Mouse (Mus musculus): ENCODE data around the gene Tas2r134.

Gene Tas2r134

DNA sequence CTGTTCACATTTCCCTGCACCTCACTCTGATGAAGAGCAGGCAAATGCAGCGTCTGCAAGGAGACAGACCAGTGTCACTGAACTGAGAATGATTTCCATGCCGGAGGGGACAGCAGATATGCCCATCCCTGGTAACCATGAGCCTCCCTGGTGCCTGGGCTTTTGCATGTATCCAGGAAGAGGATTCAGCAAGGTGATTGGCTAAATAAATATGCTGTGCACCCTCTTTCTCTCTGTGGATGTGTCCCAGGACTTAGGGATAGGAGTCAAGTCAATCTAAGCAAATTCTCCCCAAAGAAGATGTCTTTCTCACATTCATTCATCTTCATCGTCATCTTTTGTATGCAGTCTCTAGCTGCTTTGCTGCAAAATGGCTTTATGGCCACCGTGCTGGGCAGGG is at the start of gene Tas2r134:
Gene Tas2r134, plus strand, starts transcription at position 301 of the 400 bp plus-strand sequence.
- no peak for DNase-seq (ENCODE audit: low read depth)

DNA sequence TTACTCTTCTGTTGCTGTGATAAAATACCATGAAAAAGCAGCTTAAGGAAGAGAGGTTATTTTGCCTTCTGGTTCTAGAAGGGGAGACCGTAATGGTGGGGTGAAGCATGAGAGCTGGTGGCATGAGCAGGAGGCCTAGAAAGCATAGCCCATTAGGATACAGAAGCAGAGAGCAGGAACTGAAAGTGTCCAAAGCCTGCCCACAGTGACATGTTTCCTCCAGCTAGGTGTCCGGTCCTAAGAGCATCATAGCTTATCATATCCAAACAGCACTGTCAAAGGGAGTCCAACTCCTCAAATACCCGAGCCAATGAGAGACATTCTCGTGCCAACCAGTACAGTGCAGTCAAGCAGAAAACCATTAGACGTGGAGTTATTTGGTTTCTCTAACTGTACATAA is 47.5 kb upstream of the Tas2r134 start:
- no peak for DNase-seq (ENCODE audit: low read depth)

DNA sequence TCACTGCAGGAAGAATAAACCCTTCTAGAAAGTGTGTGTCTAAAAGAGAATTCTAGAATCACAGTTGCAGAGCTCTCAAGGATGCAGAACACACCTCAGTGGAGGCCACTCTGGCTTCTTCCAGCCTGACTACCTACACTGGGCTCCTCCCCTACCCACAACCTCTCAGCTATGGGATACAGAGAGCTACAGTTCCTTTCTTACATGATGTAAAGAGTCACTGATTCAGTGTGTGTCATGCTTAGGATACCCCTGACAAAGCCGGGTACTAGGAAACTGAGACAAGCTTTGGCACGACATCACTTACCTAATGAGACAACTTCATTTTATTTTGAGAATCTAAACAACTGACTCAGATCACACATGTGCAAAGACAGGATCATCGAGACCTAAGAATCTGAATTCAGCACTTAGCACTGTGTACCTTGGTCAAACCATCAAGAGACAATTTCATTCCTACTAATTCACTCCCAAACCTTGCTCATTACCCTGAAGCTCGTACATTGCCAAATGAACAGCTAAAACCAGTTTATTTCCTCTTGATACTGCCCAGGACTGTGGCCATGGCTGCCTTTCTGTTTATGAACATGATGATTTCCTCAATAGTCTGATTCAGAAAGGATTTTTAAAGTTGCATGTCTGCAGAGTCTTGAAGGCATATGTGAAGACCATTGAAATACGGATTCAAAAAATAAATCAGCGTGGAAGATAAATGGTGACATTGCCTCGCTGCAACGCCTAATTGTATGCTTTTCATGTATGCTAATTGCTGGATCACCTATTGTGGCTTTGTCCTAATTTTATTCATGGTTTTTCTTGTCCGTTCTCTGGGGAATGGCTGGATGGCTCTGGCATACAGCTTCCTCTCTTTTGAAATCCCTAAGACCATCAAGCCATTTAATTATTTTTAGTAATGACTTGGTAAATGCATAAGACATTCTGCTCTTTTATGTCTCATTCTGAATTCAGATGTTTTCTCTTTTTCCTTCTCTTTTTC is 43.0 kb upstream of the Tas2r134 start:
- no peak for DNase-seq (ENCODE audit: low read depth)

DNA sequence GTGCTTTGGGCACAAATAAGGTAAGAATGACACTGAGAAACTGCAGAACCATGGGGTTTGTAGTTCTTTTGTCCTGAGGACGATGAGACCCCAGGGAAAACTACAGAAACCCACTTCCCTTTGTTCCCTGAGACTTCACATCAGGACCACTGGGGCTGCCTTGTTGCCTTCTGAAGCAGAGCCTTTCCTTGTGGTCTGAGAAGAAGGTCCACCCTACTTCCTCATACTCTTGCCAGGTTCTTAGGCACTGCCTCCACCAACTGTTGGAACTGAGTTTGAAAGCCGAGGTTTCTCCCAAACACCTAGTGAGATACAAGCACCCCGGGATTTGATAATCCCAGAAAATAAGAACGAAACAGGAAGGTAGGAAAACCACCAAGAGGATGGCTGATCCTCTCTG is 39.0 kb upstream of the Tas2r134 start:
- no peak for DNase-seq (ENCODE audit: low read depth)

DNA sequence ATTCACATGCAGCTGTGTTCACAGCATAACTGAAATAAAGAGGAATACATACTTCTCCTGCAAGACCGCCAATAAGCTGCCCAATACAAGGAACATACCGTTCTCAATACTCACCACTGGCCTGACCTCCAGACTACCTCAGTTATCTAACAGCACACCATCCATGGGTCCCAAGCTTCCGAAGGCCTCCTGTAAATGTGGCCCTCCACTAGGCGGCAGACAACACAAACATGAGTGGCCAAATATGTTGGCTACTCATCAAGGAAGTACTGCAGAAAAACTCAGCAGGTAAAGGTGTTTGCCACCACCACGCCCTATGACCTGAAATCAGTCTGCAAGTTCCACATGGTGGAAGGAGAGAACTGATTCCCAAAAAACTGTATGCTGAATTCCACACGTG is 38.4 kb upstream of the Tas2r134 start:
- DNase-seq (ENCODE audit: low read depth), result no peak

DNA sequence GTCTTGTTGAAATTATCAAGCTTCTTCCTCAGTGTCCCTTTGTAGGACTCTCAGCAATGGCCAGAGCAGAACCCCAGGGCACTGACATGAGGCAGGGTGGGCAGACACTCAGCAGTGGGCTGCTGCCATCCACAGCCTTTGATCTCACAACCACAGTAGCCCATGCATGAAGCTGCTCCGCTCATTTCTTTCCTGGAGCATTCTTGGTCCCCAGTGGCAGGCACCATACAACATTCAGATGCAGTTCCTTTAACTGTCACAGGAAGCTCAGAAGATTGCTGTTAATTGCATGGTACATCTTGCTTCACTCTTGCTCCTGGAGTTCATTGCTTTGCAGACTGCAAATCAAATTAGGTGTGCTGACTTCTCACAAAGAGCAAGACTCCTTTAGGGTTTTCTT is 37.7 kb upstream of the Tas2r134 start:
- no peak for DNase-seq (ENCODE audit: low read depth)

DNA sequence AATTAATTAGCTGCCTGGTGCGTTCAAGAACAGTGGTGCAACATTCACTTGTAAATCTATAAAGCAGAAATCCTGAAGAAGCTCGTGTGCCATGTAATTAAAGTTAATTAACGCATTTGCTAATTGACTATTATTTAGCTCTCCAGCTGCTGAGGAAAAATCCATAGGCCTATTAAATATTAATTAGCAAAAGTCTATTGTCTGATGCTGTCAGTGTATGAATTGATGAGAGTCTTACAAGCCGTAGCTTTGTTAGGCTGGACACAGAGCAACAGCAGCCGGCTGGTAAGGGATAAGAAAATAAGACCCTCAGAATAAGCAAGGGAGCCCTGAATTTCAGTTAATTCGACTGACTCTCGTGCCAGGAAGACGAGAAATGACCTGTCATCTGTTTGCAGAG is 37.0 kb upstream of the Tas2r134 start:
- DNase-seq (ENCODE audit: low read depth), result no peak

DNA sequence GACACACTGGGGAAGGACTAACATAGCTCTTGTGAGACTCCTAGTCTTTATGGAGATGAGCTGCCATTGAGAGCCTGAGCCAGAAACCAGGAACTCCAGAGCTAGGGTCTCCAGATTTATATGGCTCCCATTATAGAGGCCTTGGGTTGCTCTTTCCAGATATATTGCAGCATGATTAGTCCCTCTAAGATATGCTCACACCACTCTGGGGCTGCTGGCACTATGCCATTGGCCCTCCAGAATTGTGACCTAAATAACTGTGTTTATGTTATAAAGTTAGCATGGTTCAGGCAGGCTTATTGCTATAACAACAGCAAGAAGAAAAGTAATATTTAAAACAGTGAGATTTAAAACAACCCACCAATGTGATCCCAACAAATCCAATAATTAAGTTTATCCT is 35.2 kb upstream of the Tas2r134 start:
- DNase-seq (ENCODE audit: low read depth), result no peak

DNA sequence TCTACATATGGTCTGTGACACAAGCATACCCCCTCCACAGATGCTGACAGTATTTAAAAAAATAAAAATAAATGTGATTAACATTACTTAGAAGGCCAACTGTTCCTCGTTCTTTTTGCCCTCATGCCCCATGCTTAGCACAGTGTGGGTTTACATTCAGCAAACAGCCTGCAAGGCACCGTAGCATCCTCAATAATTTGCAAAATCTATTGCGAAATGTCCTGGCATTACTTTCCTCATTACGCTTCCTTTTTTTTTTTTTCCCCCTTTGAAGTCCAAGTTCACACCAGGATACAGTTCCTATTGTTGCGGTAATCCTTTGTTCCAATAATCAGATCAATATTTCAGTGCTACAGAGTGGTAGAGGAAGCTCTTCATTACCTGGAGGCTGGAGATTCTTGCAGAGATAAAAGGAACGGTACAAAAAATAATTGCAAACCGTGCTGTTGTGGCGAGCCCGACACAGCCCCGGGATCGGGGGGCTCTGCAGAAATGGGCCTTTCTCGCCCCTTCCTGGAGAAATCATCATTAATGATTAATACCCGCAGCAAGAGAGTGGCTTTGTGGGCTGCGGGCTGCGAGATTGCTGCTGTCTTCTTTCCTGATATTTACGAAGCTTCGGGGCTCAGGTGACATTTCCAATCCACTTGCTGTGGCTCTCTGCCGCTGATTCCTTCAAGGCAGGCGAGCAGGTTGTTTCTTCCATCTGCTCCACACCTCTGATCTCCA is 27.7 kb upstream of the Tas2r134 start:
- no peak for DNase-seq (ENCODE audit: low read depth)

DNA sequence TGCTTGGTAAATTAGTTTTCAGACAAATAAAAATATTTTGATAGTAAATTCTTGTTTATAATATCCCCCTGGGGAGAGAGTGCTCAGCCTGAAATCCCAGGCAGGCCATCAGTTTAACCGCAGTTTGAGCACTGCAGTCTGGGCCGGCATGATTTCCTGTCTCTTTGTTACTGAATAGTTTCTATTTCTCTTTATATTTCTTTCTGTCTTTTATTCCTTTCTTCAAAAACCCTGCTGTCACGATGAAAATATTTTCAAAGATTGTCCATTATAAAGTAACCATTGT is 27.2 kb upstream of the Tas2r134 start:
- DNase-seq (ENCODE audit: low read depth), result no peak

DNA sequence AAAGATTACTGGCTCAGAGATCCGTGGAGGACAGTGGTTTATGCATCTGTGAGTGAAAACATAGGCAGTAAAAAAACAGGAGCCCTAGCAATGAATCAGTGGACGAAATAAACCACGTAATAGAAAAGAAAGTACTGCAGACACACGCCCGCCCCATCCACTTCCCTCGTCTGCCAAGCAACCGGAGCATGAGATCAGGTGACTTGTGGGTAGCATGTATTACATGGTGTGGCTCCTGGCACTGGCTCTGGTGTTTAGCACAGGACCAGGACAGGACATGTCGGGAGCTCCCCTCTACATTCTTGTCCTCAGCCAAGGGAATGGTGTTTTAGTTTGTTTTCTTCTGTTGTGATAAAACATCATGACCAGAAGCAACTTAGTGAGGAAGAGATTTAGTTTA is 26.4 kb upstream of the Tas2r134 start:
- no peak for DNase-seq (ENCODE audit: low read depth)

DNA sequence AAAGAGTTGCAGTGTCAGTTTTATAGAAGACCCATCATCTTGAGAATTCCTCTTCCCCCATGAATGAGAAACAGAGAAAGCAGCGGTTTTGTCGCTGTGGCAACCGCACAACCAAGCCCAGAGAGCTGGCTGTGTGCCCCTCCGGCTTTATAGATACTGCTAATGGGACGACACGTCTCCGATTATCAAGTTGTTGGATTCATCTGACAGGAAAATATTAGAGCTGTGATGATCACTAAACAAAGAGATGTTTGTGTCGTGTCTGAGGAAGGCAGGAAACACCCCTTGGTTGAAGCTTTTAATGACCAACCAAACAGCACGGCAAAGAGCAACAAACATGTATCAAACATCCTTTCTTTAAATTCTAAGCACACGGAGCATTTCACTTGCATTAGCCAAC is 17.0 kb upstream of the Tas2r134 start:
- no peak for DNase-seq (ENCODE audit: low read depth)

DNA sequence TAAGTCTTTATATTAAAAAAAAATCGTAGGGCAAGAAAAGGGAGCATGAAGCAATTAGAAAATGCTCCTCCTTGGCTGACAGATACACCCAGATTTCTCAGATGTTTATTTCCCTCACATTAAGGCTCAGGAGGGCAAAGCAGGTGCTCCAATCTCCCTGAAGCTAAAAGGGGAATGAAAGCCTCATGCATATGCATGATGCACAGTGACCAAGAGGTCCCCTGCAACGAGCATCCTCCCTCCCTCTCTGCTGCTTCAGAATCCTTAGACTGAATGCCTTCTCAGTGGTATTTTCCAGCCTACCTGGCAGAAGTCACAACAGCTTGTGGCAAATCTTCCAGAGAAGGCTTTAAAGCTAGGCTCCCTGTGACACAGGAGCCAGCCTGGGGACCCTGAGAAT is 16.4 kb upstream of the Tas2r134 start:
- DNase-seq (ENCODE audit: low read depth), result no peak

DNA sequence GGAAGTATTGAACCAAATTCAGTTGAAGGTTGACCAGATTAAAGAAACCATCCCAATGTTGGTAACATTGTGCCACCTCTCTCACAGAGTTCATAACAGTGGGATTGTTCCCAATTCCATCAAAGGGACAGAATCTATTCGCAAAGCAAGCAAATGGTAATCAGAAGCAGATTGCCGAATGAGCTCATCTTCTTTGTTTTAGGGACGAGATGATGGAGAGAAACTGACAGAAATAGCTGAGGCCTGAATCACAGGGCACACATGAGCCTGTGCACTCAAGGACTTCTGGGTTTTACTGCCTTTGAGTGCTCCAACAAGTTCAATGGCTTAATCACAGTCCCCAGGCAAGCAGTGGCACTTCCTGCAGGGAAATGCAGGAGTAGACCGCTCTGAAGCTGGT is 13.6 kb upstream of the Tas2r134 start:
- DNase-seq (ENCODE audit: low read depth), result no peak

DNA sequence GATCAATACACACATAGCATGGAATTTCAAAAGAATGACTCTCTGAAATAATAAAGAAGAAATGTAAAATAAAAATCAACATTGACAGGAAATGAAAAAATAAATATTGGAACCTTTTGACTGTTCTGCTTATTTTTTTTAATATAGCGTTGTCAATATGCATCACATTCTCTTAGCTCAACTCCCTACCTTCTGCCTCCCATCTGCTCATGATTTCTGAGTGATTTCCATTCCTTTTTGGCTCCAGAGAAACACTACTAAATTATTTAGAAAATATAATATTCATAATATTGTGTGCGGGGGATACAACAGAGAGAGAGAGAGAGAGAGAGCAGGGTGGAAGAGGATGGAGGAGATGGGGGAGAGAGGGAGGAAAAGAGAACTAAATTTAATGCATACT is 5.4 kb upstream of the Tas2r134 start:
- DNase-seq (ENCODE audit: low read depth), result no peak

DNA sequence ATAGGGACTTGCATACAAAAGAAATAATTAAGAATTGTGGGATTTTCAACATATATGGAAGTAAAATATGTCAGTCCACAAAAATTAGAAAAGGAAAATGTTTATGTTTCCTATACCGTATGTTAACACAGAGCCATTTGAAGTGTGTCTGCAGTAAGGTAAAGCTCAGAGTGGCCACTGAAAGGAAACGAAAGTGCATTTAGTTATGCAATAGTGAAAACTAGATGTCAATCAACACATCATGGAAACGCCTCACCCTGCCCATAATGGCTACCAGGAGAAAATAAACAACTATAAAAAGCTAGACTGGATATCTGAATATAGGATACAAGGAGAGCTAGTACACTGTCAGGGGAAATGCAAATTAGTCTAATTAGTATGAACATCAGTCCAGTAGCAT is 1.3 kb upstream of the Tas2r134 start:
- DNase-seq (ENCODE audit: low read depth), result no peak

DNA sequence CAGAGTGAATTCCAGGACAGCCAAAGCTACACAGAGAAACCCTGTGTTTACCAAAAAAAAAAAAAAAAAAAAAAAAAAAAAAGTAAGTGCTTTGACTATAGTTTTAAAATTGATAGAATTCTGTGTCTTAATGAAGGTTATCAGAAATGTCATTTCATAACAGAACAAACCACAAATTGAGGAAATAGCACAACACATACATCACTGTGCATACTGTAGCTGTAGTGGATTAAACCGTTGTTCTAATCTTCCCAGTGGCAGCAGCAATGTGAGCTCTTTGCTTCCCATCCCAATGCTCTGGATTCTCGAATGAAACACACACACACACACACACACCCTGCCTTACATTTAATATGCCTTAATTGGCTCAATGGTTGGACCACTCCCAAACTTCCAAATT is 4.1 kb downstream of the Tas2r134 start:
- no peak for DNase-seq (ENCODE audit: low read depth)

DNA sequence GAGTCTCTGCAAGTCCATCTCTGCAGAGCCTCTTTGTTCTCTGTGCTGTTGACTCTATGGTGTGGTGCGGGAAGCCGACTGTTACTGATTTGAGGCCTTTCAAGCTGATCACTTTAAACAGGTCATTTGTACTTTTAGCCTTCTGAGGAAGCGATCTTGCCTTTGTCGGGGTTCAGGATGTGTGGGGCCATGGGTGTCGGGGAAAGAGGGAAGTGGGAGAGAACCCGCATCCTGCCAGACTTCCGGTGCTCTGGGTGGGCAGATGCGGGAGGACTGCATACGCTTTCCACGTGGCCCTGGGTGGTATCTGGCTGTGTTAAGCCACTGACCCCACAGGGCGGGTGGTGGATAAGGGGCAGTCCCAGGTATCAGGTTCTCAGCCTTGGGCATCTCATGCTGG is 10.4 kb downstream of the Tas2r134 start:
- DNase-seq (ENCODE audit: low read depth), result no peak

DNA sequence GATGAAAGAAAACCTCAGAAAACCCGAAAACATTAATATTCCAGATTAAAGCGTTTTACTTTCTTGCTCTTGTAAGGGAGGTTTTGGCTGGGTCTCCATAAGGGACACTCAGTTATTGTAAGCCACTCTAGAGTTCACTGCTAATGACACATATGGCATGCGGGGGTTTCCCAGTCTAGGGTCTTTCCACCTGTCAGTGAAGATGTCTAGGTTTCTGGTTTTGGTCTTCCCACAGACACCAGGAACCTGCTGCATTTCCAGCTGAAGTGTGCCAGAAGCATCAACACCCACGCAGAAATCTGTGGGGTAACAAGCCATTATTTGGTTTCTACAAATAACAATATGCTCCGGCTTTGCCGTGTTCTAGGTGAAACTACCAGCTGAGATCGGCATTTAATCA is 14.3 kb downstream of the Tas2r134 start:
- DNase-seq (ENCODE audit: low read depth), result no peak

DNA sequence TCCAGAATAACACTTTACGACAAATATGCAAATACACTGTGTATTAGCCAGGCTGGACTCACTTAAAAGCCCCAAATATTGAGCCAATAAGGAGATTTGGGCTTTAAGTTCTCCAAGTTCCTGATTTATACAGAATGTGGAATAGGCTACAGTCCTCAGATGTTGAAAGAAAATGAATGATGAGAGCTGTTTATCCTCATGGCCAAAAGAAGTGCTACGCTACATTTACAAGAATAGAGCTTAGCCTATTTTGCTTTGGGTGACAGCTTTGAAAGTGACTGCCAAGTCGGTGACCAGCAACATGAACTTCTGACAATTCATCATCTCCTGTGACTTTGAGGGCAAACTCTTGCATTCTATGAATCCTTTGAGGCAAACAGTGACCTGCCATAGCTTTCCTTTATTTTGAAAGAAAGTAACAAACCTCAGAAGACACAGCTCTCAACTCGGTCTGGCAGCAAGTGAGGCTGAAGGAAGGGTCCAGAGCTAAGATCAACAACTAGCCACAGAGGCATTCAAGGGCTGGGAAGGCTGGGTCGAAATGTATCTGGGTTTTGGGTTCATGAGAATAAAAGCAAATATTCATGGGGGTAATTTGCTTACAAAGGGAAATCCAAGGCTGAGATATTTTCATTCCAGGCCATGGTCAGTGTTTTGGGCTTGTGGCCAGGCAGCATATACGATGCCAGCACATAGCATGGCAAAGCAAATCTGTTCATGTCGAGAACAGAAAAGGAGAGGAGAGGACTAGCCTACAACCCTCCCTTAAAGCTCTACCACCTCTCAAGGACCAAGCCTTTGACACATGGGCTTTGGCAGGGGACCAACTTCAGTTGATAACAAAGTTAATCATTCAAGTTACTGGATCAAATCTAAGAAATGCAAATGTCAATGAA is 16.2 kb downstream of the Tas2r134 start:
- DNase-seq (ENCODE audit: low read depth), result no peak

DNA sequence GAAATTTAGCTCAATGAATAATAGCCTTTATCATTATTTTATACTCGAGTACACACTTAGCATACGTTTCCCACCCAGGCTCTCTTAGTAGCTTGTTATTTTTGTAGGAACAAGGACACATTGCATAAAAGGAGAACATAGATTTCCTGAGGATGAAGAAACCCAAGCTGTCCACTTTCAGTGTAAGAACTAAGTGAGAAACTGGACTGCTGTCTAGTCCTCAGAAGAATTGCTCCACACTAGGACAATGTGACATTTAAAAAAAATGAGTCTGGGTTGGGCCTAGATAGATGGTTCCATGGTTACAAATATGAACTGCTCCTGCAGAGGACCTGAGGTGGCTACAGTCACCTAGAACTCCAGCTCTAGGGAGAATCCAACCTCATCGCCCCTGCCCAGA is 20.7 kb downstream of the Tas2r134 start:
- no peak for DNase-seq (ENCODE audit: low read depth)

DNA sequence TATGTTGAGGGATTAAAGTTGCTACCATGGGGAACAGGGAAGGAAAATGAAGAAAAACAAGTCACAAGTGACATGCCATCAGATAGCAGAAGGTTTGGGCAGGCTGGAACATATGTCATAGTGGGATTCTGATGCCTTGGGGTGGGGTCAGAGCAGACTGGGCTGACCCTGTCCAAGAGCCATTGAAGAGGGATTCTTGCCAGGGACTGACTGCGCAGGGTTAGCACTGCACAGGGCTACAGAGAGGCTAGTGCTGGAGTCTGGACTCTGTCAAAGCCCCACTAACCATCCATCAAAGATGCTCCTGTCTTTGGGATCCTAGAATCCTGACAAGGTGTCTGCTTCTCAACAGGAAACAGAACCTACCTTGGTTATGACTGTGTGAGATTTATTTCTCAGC is 22.6 kb downstream of the Tas2r134 start:
- no peak for DNase-seq (ENCODE audit: low read depth)

DNA sequence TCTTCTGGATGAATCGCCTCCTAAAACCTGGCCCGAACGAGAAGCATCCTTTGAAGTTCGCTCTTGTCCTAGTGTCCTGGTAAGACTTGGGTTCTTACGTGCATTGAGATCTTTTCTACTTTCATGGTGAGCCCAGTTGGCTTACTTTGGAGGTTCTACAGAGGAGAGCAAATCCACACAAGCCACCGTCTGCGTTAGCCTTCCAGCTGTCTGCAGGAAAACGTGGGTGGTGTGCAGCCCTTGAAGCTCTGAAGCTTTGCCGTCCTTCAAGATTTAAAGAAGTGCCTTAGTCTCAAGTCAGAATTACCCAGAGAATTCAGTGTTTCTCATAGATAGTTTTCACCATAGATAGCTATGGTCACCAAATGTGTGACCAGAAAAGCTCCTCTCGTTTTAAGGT is 24.8 kb downstream of the Tas2r134 start:
- no peak for DNase-seq (ENCODE audit: low read depth)

Data from c-Kit-positive CD71-positive TER-119-negative erythroid progenitor cells, embryonic 14.5 days (primary cell).